Mouse (Mus musculus) midbrain, embryonic 13.5 days (tissue): ENCODE results near the gene Fetub. TPM values are rescaled to one million over a fixed set of nuclear protein-coding genes. Genes with fewer than 3 reads are reported as not detected.

Source experiments
- ATAC-seq: fragments of 200-750 bp; cut with Nextera tagmentation; 2 replicates; pipeline ENCODE4 v1.8.0; 2017; ENCODE audit warnings: mild to moderate bottlenecking, moderate TSS enrichment, moderate library complexity
- H3K27ac ChIP-seq: fragments of 300-500 bp; sonication (generic); 2 replicates; pipeline ENCODE4 v1.5.1; 2015; ENCODE audit warnings: inconsistent platforms, mild to moderate bottlenecking, moderate library complexity
- H3K27me3 ChIP-seq: fragments of 300-500 bp; sonication (generic); 2 replicates; pipeline ENCODE4 v1.6.1; 2015; ENCODE audit warnings: mild to moderate bottlenecking, inconsistent platforms
- H3K36me3 ChIP-seq: fragments of 300-500 bp; sonication (generic); 2 replicates; pipeline ENCODE4 v1.6.1; 2015; ENCODE audit warnings: mild to moderate bottlenecking, inconsistent platforms
- H3K4me1 ChIP-seq: fragments of 300-500 bp; sonication (generic); replicated peaks from 2 replicates; pipeline ENCODE4 v1.6.1; 2015; ENCODE audit warnings: inconsistent platforms
- H3K4me2 ChIP-seq: fragments of 300-500 bp; sonication (generic); replicated peaks from 2 replicates; pipeline ENCODE4 v1.6.1; 2015; ENCODE audit warnings: moderate library complexity, mild to moderate bottlenecking, inconsistent platforms
- H3K4me3 ChIP-seq: fragments of 300-500 bp; sonication (generic); replicated peaks from 2 replicates; pipeline ENCODE4 v1.5.1; 2015; ENCODE audit warnings: mild to moderate bottlenecking, inconsistent platforms
- H3K9ac ChIP-seq: fragments of 300-500 bp; sonication (generic); replicated peaks from 2 replicates; pipeline ENCODE4 v1.6.1; 2015; ENCODE audit warnings: mild to moderate bottlenecking, inconsistent platforms
- H3K9me3 ChIP-seq: fragments of 300-500 bp; sonication (generic); 2 replicates; pipeline ENCODE4 v1.6.1; 2016; ENCODE audit warnings: mild to moderate bottlenecking, inconsistent platforms
- WGBS: fragments of 180-500 bp; shearing (Covaris S2); methylation state at CpG from one replicate; pipeline ENCODE4 v1.1.7; 2015; 5-methylcytosine and 5-hydroxymethylcytosine counted together
- polyA plus RNA-seq: library from polyadenylated mRNA; unstranded; fragments of >200 nt; fragmentation: Nextera tagmentation; extraction: Ambion mirVana; gene quantifications from 2 replicates; pipeline ENCODE4 v1.2.1, GENCODE M21; 2015

Fetub gene
- polyA plus RNA-seq, 1 experiment from 2014 or later = not detected

- H3K4me1 ChIP-seq = no peaks in the 10 kb centered on the region
- H3K9me3 ChIP-seq = no peaks in the 10 kb centered on the region
- WGBS = 45% methylated on average over 4 of the region's 4 CpGs
- H3K4me3 ChIP-seq = no peak overlapping the region
- H3K36me3 ChIP-seq = no peaks in the 10 kb centered on the region
- no peak overlapping the region for H3K27ac ChIP-seq
- no peak overlapping the region for H3K4me2 ChIP-seq
- no peak overlapping the region for H3K9ac ChIP-seq
- no peak for ATAC-seq
- H3K27me3 ChIP-seq = no peaks in the 10 kb centered on the region
Measured at GRCm38 (mm10) chr16:22888835-22889234, 29.3 kb upstream of the Fetub start.

DNA sequence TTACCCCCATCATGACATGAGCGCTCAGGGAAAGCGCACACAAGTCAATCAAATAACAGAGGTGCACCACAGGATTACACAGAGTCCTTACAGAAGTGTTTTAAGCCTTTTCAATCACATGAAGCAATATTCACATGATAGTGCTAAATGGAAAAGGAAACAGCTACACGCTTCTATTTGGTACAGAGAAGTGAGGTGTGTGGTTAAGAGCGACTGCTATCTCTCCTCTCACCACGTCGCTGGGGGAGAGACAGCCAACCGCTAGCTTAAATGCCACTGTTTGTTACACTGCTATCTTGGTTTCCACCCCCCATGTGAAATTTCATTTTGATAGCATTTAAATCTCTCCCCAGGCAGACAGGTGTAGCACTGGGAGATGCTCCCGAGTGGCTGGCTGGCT is 28.4 kb upstream of the Fetub start:
- Histone ChIP-seq H3K36me3 (no peaks in the 10 kb centered on the region), H3K27me3 (no peaks in the 10 kb centered on the region), H3K27ac (no peak overlapping the region), H3K4me1 (no peaks in the 10 kb centered on the region), H3K4me3 (no peak overlapping the region), H3K9ac (no peak overlapping the region), H3K9me3 (no peaks in the 10 kb centered on the region), H3K4me2 (no peak overlapping the region)
- no peak for ATAC-seq
- WGBS = 92% methylated on average over 8 of the region's 8 CpGs

DNA sequence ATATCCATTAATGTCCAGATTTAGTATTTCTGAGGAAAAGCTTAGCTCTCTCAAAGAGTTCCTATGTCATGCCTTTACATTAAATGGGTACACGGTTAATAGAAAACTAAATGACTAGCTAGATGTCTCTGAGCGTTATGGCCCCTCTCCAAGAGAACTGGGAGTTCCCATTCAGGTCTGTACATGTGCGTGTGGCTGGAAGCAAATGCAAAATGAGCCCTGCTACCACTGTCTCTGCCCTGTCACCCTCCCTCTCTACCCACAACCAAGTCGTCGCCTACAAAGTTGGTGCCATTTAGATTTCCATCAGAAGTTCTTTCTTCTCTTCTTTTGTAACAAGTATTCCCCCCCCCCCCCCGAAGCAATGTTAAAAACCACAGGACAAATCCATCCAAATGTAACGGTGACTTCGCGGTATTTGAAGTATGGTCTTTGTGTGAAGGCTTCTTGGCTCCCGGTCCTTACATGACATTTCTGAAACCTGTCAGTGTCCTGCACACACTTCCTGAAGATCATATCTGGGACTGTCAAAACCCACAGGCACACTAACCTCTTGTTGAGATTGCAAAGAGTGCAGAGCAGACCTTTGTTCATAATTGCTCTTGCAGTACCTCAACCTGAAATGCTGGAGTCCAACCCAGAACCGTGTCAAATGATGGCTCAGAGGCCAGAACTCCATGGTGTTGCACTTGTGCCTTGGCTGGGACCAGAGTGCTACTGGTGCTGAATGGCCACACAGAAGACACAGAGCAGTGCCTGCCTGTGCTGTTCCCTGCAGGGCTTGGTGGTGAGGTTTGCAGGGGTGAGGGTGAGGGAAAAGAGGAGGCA is 27.2 kb upstream of the Fetub start, which contains the start of gene Ahsg:
Ahsg (plus strand) TSS at position 595 of the 828 bp plus-strand sequence.
- Histone ChIP-seq H3K4me1 (no peaks in the 10 kb centered on the region), H3K36me3 (no peaks in the 10 kb centered on the region), H3K27me3 (no peaks in the 10 kb centered on the region), H3K9ac (no peak within 1 kb of the TSS), H3K27ac (no peak within 1 kb of the TSS), H3K9me3 (no peaks in the 10 kb centered on the region), H3K4me3 (no peak within 1 kb of the TSS), H3K4me2 (no peak within 1 kb of the TSS)
- WGBS = 90% methylated on average over 11 of the region's 11 CpGs
- ATAC-seq = no peak

- Histone ChIP-seq H3K4me2 (no peak overlapping the region), H3K36me3 (no peaks in the 10 kb centered on the region), H3K27ac (no peak overlapping the region), H3K4me3 (no peak overlapping the region), H3K27me3 (no peaks in the 10 kb centered on the region), H3K9ac (no peak overlapping the region), H3K4me1 (no peaks in the 10 kb centered on the region), H3K9me3 (no peaks in the 10 kb centered on the region)
- WGBS = 91% methylated on average over 8 of the region's 8 CpGs
- no peak for ATAC-seq
Measured at GRCm38 (mm10) chr16:22891733-22892154, 26.4 kb upstream of the Fetub start.

- WGBS = 69% methylated on average over 8 of the region's 8 CpGs
- H3K4me1 ChIP-seq = no peaks in the 10 kb centered on the region
- no peaks in the 10 kb centered on the region for H3K9me3 ChIP-seq
- H3K4me3 ChIP-seq = no peak overlapping the region
- H3K36me3 ChIP-seq = no peaks in the 10 kb centered on the region
- H3K9ac ChIP-seq = no peak overlapping the region
- no peaks in the 10 kb centered on the region for H3K27me3 ChIP-seq
- ATAC-seq = no peak
- H3K4me2 ChIP-seq = no peak overlapping the region
- H3K27ac ChIP-seq = no peak overlapping the region
Measured at GRCm38 (mm10) chr16:22894095-22894494, 24.0 kb upstream of the Fetub start.

DNA sequence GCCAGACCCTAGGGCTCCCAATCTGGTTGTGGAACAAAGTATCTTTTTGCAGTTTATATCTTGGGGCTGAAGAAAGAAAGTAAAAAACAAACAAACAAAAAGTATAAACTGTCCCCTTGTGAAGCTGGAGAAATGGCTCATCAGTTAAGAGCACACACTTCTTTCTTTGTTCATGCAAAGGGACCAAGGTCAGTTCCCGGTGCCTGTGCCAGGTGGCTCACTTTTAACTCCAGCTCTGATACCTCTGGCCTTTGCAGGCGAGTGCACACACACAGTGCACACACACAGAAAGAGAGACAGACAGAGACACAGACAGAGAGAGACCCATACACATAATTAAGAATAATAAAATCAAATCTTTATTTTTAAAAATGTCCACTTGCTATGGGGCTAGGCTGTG is 21.5 kb upstream of the Fetub start:
- no peak overlapping the region for H3K4me2 ChIP-seq
- H3K4me3 ChIP-seq = no peak overlapping the region
- 80% methylated on average over 2 of the region's 2 CpGs for WGBS
- no peak for ATAC-seq
- no peaks in the 10 kb centered on the region for H3K9me3 ChIP-seq
- H3K9ac ChIP-seq = no peak overlapping the region
- no peaks in the 10 kb centered on the region for H3K27me3 ChIP-seq
- no peak overlapping the region for H3K27ac ChIP-seq
- H3K36me3 ChIP-seq = no peaks in the 10 kb centered on the region
- H3K4me1 ChIP-seq = no peaks in the 10 kb centered on the region

GRCm38 (mm10) chr16:22899346-22899745 is 18.8 kb upstream of the Fetub start:
- no peaks in the 10 kb centered on the region for H3K4me1 ChIP-seq
- WGBS = 69% methylated on average over 5 of the region's 5 CpGs
- H3K9ac ChIP-seq = no peak overlapping the region
- H3K27me3 ChIP-seq = no peaks in the 10 kb centered on the region
- H3K4me3 ChIP-seq = no peak overlapping the region
- H3K4me2 ChIP-seq = no peak overlapping the region
- H3K36me3 ChIP-seq = no peaks in the 10 kb centered on the region
- no peak overlapping the region for H3K27ac ChIP-seq
- no peaks in the 10 kb centered on the region for H3K9me3 ChIP-seq
- no peak for ATAC-seq

DNA sequence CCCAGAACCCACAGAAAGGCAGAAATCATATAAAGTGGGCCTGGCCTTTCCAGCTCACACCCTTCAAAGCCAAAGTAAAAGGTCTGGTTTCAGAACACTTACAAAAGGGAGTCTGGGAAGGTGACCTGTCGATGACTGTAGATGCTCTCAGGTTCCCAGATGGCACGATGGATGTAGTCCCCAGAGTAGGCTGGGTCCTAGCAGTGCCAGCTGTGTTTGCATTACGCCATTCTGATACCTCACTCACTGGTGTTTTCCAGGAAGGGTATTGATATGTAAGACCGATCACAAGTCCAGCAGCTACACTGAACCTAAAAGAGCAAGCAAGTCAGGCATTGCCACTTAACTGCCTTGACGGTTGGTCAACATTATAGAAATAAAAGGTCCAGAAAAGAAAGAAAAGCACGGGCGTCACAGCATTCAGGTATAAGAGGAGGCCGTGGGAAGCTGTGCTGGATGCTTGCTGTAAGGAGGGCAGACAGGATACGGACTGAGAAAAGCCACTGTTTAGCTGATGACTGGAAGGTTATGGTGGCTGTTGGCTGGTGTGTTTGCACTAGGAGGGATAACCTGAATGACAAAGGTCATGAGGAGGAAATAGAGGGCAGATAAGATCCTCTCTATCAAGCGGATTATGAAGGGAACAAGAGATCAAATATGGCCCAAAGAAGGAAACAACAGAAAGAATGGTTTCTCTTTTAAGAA is 18.1 kb upstream of the Fetub start:
- ATAC-seq = no peak
- 85% methylated on average over 10 of the region's 10 CpGs for WGBS

DNA sequence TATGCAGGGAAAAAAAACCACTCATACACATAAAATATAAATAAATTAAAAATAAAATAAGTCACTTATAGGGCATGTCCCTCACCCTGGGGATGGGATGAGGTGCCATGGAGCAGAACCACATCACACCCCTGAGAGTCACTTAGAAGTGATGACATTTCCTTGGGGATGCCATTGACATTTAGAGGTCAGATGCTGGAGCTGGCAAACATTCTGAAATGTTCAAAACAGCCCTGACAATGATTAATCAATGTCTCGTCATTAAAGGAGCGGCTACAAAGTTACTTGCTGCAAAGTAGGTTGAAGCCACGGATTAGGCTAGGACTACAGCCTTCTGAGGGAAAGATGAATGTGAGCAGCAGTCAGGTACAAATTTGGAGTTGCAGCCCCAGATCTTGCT is 16.8 kb upstream of the Fetub start:
- Histone ChIP-seq H3K4me1 (no peaks in the 10 kb centered on the region), H3K9ac (no peak overlapping the region), H3K9me3 (no peaks in the 10 kb centered on the region), H3K36me3 (no peaks in the 10 kb centered on the region), H3K4me2 (no peak overlapping the region), H3K4me3 (no peak overlapping the region), H3K27me3 (no peaks in the 10 kb centered on the region), H3K27ac (no peak overlapping the region)
- ATAC-seq = no peak
- 84% methylated on average over 3 of the region's 3 CpGs for WGBS

More for the DNA sequence above, 18.1 kb upstream of the Fetub start:
- Histone ChIP-seq H3K4me3 (no peak overlapping the region), H3K4me1 (no peaks in the 10 kb centered on the region), H3K9me3 (no peaks in the 10 kb centered on the region), H3K36me3 (no peaks in the 10 kb centered on the region), H3K4me2 (no peak overlapping the region), H3K27ac (no peak overlapping the region), H3K27me3 (no peaks in the 10 kb centered on the region), H3K9ac (no peak overlapping the region)

DNA sequence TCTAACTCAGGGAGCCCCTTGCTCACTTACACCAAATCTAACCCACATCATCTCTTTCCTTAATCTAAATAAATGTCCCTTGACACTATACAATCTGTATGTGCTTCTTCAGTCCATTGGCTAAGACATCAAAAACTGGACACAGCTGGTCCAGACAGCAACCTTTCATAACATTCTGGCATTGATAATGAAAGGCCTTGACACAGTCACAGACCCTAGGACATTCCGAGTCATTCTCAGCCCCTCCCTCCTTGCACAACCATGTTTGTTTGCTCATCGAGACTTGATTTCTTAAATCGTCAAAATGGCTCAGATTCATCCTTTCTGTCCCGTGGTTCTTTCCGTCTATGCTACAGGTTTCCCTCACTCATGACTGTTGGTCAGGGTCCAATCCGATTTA is 8.8 kb upstream of the Fetub start:
- H3K27me3 ChIP-seq = no peaks in the 10 kb centered on the region
- H3K4me1 ChIP-seq = no peaks in the 10 kb centered on the region
- WGBS = 94% methylated on average over 6 of the region's 6 CpGs
- H3K4me3 ChIP-seq = no peak overlapping the region
- H3K9ac ChIP-seq = no peak overlapping the region
- no peak overlapping the region for H3K4me2 ChIP-seq
- H3K36me3 ChIP-seq = no peaks in the 10 kb centered on the region
- no peaks in the 10 kb centered on the region for H3K9me3 ChIP-seq
- no peak for ATAC-seq
- no peak overlapping the region for H3K27ac ChIP-seq

GRCm38 (mm10) chr16:22911986-22912385 is 6.1 kb upstream of the Fetub start:
- no peak for ATAC-seq
- Histone ChIP-seq H3K4me2 (no peak overlapping the region), H3K4me3 (no peak overlapping the region), H3K9ac (no peak overlapping the region), H3K27ac (no peak overlapping the region), H3K4me1 (no peaks in the 10 kb centered on the region), H3K9me3 (no peaks in the 10 kb centered on the region), H3K36me3 (no peaks in the 10 kb centered on the region), H3K27me3 (no peaks in the 10 kb centered on the region)
- 81% methylated on average over 3 of the region's 3 CpGs for WGBS

GRCm38 (mm10) chr16:22912886-22913285 is 5.2 kb upstream of the Fetub start:
- Histone ChIP-seq H3K36me3 (no peaks in the 10 kb centered on the region), H3K9me3 (no peaks in the 10 kb centered on the region), H3K27ac (no peak overlapping the region), H3K9ac (no peak overlapping the region), H3K4me1 (no peaks in the 10 kb centered on the region), H3K4me2 (no peak overlapping the region), H3K27me3 (no peaks in the 10 kb centered on the region), H3K4me3 (no peak overlapping the region)
- 82% methylated on average over 6 of the region's 6 CpGs for WGBS
- no peak for ATAC-seq
